Mouse (Mus musculus) G1E (cell line): ENCODE measurements around the gene Atp13a1.

ENCODE experiments used
- CTCF ChIP-seq: IDR thresholded peaks from 2 replicates; pipeline ENCODE4 v1.5.1; 2012; ENCODE audit warnings: low read depth, low read length, inconsistent platforms, mixed read lengths
- GATA1 ChIP-seq: IDR thresholded peaks from 2 replicates; pipeline ENCODE4 v1.6.1; 2012; ENCODE audit warnings: borderline replicate concordance, low read length, inconsistent platforms, mixed read lengths
- TAL1 ChIP-seq: conservative IDR thresholded peaks from 2 replicates; pipeline ENCODE4 v1.6.1; 2012; ENCODE audit warnings: low read depth, low read length, inconsistent platforms, mixed read lengths

- no peak for TF ChIP-seq CTCF
- no peak for TF ChIP-seq GATA1
- no peak for TF ChIP-seq TAL1
Observed at GRCm38 (mm10) chr8:69807236-69807635, 16.3 kb downstream of the Atp13a1 start.
